Mouse (Mus musculus): ENCODE data around the gene Cavin3.

The Cavin3 gene

GRCm38 (mm10) chr7:105481505-105482411 is at the start of gene Cavin3:
Gene Cavin3 (minus strand): TSS chr7:105482300.
- peak; percentile 68 for DNase-seq

- peak; percentile 32 for DNase-seq
Measured at GRCm38 (mm10) chr7:105528094-105528493, 46.0 kb upstream of the Cavin3 start.

GRCm38 (mm10) chr7:105527306-105527937 is 45.3 kb upstream of the Cavin3 start:
- peak; percentile 38 for DNase-seq

- no peak for DNase-seq
Measured at GRCm38 (mm10) chr7:105524222-105524621, 42.1 kb upstream of the Cavin3 start.

- DNase-seq, result no peak
Measured at GRCm38 (mm10) chr7:105520201-105520600, 38.1 kb upstream of the Cavin3 start.

- no peak for DNase-seq
Measured at GRCm38 (mm10) chr7:105519771-105520170, 37.7 kb upstream of the Cavin3 start.

GRCm38 (mm10) chr7:105519336-105519735 is 37.2 kb upstream of the Cavin3 start:
- no peak for DNase-seq

GRCm38 (mm10) chr7:105516669-105517360 is 34.7 kb upstream of the Cavin3 start:
- no peak for DNase-seq

- DNase-seq, result peak; percentile 38
Measured at GRCm38 (mm10) chr7:105515178-105515577, 33.1 kb upstream of the Cavin3 start.

GRCm38 (mm10) chr7:105514561-105514960 is 32.5 kb upstream of the Cavin3 start:
- no peak for DNase-seq

- no peak for DNase-seq
Measured at GRCm38 (mm10) chr7:105513845-105514291, 31.8 kb upstream of the Cavin3 start.

- no peak for DNase-seq
Measured at GRCm38 (mm10) chr7:105510143-105510542, 28.0 kb upstream of the Cavin3 start.

- no peak for DNase-seq
Measured at GRCm38 (mm10) chr7:105507257-105507656, 25.2 kb upstream of the Cavin3 start.

GRCm38 (mm10) chr7:105501984-105502383 is 19.9 kb upstream of the Cavin3 start:
- no peak for DNase-seq

GRCm38 (mm10) chr7:105499676-105500075 is 17.6 kb upstream of the Cavin3 start:
- DNase-seq, result no peak

GRCm38 (mm10) chr7:105498854-105499492 is 16.9 kb upstream of the Cavin3 start:
- no peak for DNase-seq

GRCm38 (mm10) chr7:105497881-105498280 is 15.8 kb upstream of the Cavin3 start:
- DNase-seq, result no peak

GRCm38 (mm10) chr7:105487104-105487876 is 5.2 kb upstream of the Cavin3 start:
- DNase-seq, result no peak

GRCm38 (mm10) chr7:105485029-105485428 is 2.9 kb upstream of the Cavin3 start:
- no peak for DNase-seq

GRCm38 (mm10) chr7:105482426-105482825 is 326 bp upstream of the Cavin3 start:
- peak; percentile 18 for DNase-seq

GRCm38 (mm10) chr7:105480561-105481504 is 1.3 kb downstream of the Cavin3 start:
- DNase-seq, result peak; percentile 34
